Mouse (Mus musculus): ENCODE measurements around the gene Elavl3. TPM values are rescaled to one million over a fixed set of nuclear protein-coding genes. Genes with fewer than 3 reads are reported as not detected.

The Elavl3 gene
- polyA plus RNA-seq, 1 experiment from 2014 or later, result 62.6 TPM

DNA sequence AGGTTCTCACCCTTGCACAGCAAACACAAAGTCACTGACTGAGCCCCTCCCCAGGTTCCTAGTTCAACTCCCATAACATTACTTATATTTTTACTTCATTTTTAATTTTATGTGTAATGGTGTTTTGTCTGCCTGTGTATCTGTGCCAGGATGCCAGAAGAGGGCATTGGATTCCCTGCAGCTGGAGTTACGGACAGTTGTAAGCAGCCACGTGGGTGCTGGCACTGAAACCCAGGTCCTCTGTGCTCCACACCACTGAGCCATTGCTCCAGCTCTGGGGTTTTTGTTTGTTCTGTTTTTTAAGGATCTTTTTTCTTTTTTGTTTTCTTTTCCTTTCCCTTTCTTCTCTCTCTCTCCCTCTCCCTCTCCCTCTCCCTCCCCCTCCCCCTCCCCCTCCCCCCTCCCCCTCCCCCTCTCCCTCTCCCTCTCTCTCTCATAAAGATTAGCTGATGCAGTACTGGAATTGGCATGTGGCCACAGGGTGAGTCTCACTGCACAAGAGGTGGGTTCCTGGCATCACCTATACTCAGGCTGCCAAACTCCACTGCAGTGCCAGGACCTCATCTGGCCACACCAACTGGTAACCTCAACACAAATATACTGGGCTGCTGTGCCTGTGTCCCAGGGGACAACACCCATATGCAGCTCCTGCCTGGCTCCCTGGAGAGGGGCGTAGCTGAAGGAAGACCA lies 55.5 kb downstream of the Elavl3 start:
- ATAC-seq (ENCODE audit: low FRiP score), result no peak
- no peak overlapping the region for H3K27ac ChIP-seq
- no peak overlapping the region for H3K4me3 ChIP-seq
- H3K36me3 ChIP-seq, result no peaks in the 10 kb centered on the region
- H3K9me3 ChIP-seq (replicated peaks), result no peaks in the 10 kb centered on the region
- H3K4me2 ChIP-seq (replicated peaks), result no peak overlapping the region
- H3K4me1 ChIP-seq, result no peaks in the 10 kb centered on the region
- H3K9ac ChIP-seq, result no peak overlapping the region
- peaks cover 21% of the 10 kb centered on the region for H3K27me3 ChIP-seq
- 88% methylated on average over 3 of the region's 3 CpGs for WGBS

GRCm38 (mm10) chr9:21992227-21992626 lies 59.6 kb downstream of the Elavl3 start:
- no peak overlapping the region for H3K4me2 ChIP-seq (replicated peaks)
- H3K36me3 ChIP-seq, result no peaks in the 10 kb centered on the region
- no peak for ATAC-seq (ENCODE audit: low FRiP score)
- H3K9me3 ChIP-seq (replicated peaks), result no peaks in the 10 kb centered on the region
- H3K9ac ChIP-seq, result no peak overlapping the region
- H3K4me3 ChIP-seq, result no peak overlapping the region
- peaks cover 26% of the 10 kb centered on the region for H3K4me1 ChIP-seq
- WGBS, result 77% methylated on average over 4 of the region's 4 CpGs
- no peak overlapping the region for H3K27ac ChIP-seq
- H3K27me3 ChIP-seq, result peaks cover 62% of the 10 kb centered on the region

- H3K27me3 ChIP-seq, result peaks cover 87% of the 10 kb centered on the region
- H3K9me3 ChIP-seq (replicated peaks), result no peaks in the 10 kb centered on the region
- no peak within 1 kb of the TSS for H3K27ac ChIP-seq
- H3K9ac ChIP-seq, result peak within 1 kb of the TSS; percentile 50; the same call in 1 of the 2 replicates
- H3K4me2 ChIP-seq (replicated peaks), result peak within 1 kb of the TSS; percentile 60
- no peaks in the 10 kb centered on the region for H3K36me3 ChIP-seq
- H3K4me1 ChIP-seq, result peaks cover 26% of the 10 kb centered on the region
- ATAC-seq (ENCODE audit: low FRiP score), result no peak
- peak within 1 kb of the TSS; percentile 37 for H3K4me3 ChIP-seq
- under 1% methylated on average over 42 of the region's 42 CpGs for WGBS
These were observed 62.4 kb downstream of the Elavl3 start, which contains the start of gene Rgl3 for GRCm38 (mm10) chr9:21989230-21990110. Gene Rgl3 (minus strand): TSS chr9:21989446.

- Histone ChIP-seq H3K4me3 (peak overlapping the region; percentile 37), H3K4me1 (peaks cover 26% of the 10 kb centered on the region), H3K4me2 (replicated peaks) (peak overlapping the region; percentile 60), H3K27me3 (peaks cover 91% of the 10 kb centered on the region), H3K27ac (no peak overlapping the region), H3K36me3 (no peaks in the 10 kb centered on the region), H3K9me3 (replicated peaks) (no peaks in the 10 kb centered on the region), H3K9ac (peak overlapping the region; percentile 50; the same call in 1 of the 2 replicates)
- WGBS, result 1% methylated on average over 32 of the region's 32 CpGs
- ATAC-seq (ENCODE audit: low FRiP score), result no peak
These were observed 63.3 kb downstream of the Elavl3 start for GRCm38 (mm10) chr9:21988421-21989101.

DNA sequence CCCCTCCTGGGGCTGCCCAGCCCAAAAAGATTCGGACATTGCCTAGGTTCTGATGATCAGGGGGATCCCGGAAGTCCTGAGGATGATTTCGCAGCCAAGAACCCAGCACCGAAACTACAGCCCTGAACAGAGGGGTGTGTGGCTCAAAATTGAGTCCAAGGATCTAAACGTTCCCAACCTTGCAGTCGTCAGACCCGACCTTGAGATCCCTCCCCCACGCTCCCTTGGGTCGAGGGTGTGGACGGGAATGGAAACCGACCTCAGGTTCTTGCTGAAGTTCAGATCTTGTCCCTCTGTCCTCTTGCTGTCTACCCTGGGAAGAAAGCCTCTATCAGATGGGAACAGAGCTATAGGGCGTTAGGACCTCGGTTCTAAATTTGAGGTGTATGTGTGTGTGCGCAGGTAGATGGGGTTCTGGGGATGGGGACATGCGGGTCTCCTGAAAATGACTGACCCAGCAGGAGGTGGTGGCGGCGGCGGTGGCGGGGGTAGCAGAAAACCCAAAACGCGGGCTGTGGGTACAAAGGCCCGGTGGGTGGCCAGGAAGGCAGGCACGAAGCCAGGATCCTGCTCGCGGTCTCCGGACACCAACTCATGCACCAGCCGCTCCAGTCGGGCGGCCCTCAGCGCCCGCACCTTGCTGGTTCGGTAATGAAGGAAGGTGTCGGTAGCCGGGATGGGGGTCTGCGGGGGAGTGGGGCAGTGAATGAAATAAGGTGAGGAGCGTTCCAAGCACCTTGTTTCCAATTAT lies 64.1 kb downstream of the Elavl3 start:
- peaks cover 26% of the 10 kb centered on the region for H3K4me1 ChIP-seq
- 7% methylated on average over 36 of the region's 36 CpGs for WGBS
- peak overlapping the region; percentile 37; the same call in 1 of the 2 replicates for H3K4me3 ChIP-seq
- no peaks in the 10 kb centered on the region for H3K9me3 ChIP-seq (replicated peaks)
- H3K36me3 ChIP-seq, result no peaks in the 10 kb centered on the region
- peaks cover 87% of the 10 kb centered on the region for H3K27me3 ChIP-seq
- H3K27ac ChIP-seq, result no peak overlapping the region
- peak overlapping the region; percentile 60 for H3K4me2 ChIP-seq (replicated peaks)
- no peak overlapping the region for H3K9ac ChIP-seq
- ATAC-seq (ENCODE audit: low FRiP score), result no peak

GRCm38 (mm10) chr9:21983911-21984310 lies 67.9 kb downstream of the Elavl3 start:
- Histone ChIP-seq H3K9me3 (replicated peaks) (no peaks in the 10 kb centered on the region), H3K4me2 (replicated peaks) (no peak overlapping the region), H3K4me3 (no peak overlapping the region), H3K36me3 (no peaks in the 10 kb centered on the region), H3K27ac (no peak overlapping the region), H3K9ac (no peak overlapping the region), H3K4me1 (peaks cover 12% of the 10 kb centered on the region), H3K27me3 (peaks cover 49% of the 10 kb centered on the region)
- 13% methylated on average over 3 of the region's 3 CpGs for WGBS
- ATAC-seq (ENCODE audit: low FRiP score), result no peak

DNA sequence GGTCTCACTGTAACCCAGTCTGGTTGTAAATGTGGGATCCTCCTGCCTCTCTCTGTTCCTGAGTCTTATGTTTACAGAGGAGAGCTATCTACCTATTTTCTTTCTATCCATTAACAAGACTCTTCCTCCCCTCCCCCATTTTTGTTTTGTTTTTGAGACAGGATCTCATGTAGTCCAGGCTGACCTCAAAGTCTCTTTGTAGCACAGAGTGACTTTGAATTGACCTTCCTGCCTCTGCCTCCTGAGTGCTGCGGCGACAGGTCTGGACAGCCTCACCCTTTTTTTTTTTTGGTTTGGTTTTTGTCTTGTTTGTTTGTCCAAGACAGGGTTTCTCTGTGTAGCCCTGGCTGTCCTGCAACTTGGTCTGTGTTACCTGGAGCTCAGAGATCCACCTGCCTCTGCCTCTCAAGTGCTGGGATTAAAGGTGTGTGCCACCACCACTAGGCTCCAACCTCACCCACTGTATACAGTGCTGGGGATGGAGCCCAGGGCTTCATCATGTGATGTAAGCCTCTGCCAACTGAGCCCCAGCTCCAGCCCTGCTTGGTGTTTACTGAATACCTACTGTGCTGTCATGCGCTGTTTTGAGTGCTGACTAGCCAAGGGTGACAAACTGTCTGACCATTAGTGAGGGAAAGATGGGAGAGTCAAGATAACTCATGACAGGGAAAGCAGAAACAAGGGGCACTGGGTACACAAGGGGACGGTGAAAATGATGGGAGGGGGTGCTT lies 73.3 kb downstream of the Elavl3 start:
- Histone ChIP-seq H3K27ac (no peak overlapping the region), H3K27me3 (peaks cover 3% of the 10 kb centered on the region; the same call in 1 of the 2 replicates), H3K9ac (no peak overlapping the region), H3K4me1 (no peaks in the 10 kb centered on the region), H3K36me3 (no peaks in the 10 kb centered on the region), H3K4me2 (replicated peaks) (no peak overlapping the region), H3K9me3 (replicated peaks) (no peaks in the 10 kb centered on the region), H3K4me3 (no peak overlapping the region)
- no peak for ATAC-seq (ENCODE audit: low FRiP score)
- 86% methylated on average over 4 of the region's 4 CpGs for WGBS

- 23% methylated on average over 2 of the region's 2 CpGs for WGBS
- Histone ChIP-seq H3K4me3 (no peak overlapping the region), H3K36me3 (no peaks in the 10 kb centered on the region), H3K4me2 (replicated peaks) (no peak overlapping the region), H3K4me1 (no peaks in the 10 kb centered on the region), H3K27me3 (peaks cover 3% of the 10 kb centered on the region; the same call in 1 of the 2 replicates), H3K27ac (no peak overlapping the region), H3K9ac (no peak overlapping the region), H3K9me3 (replicated peaks) (no peaks in the 10 kb centered on the region)
- no peak for ATAC-seq (ENCODE audit: low FRiP score)
These were observed 73.9 kb downstream of the Elavl3 start for GRCm38 (mm10) chr9:21977972-21978371.

DNA sequence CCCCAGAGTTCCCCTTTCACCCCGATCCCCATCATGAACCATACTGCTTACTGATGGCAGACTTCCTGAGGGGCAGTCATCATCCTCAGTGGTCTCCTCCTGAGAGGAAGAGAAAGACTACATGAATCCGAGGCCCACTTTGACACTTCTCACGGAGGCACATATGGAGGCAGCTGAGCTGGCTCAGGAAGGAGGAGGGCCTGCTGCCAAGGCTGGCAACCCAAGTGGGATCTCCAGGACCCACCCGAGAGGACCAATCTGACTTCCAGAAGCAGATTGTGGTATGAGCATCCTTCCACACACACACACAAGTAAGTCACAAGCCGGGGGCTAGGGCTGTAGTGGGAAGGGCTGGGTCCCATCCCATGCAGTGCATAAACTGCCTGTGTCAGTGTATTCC lies 74.5 kb downstream of the Elavl3 start:
- H3K27ac ChIP-seq, result no peak overlapping the region
- no peaks in the 10 kb centered on the region for H3K36me3 ChIP-seq
- no peak for ATAC-seq (ENCODE audit: low FRiP score)
- H3K9ac ChIP-seq, result no peak overlapping the region
- no peaks in the 10 kb centered on the region for H3K4me1 ChIP-seq
- H3K27me3 ChIP-seq, result no peaks in the 10 kb centered on the region
- H3K4me2 ChIP-seq (replicated peaks), result no peak overlapping the region
- WGBS, result 87% methylated on average over 5 of the region's 5 CpGs
- H3K9me3 ChIP-seq (replicated peaks), result no peaks in the 10 kb centered on the region
- no peak overlapping the region for H3K4me3 ChIP-seq

- Histone ChIP-seq H3K36me3 (no peaks in the 10 kb centered on the region), H3K9ac (no peak overlapping the region), H3K4me2 (replicated peaks) (no peak overlapping the region), H3K27ac (no peak overlapping the region), H3K4me3 (no peak overlapping the region), H3K4me1 (no peaks in the 10 kb centered on the region), H3K9me3 (replicated peaks) (no peaks in the 10 kb centered on the region), H3K27me3 (no peaks in the 10 kb centered on the region)
- no peak for ATAC-seq (ENCODE audit: low FRiP score)
- WGBS, result 86% methylated on average over 10 of the region's 10 CpGs
These were observed 75.1 kb downstream of the Elavl3 start for GRCm38 (mm10) chr9:21976626-21977175.

DNA sequence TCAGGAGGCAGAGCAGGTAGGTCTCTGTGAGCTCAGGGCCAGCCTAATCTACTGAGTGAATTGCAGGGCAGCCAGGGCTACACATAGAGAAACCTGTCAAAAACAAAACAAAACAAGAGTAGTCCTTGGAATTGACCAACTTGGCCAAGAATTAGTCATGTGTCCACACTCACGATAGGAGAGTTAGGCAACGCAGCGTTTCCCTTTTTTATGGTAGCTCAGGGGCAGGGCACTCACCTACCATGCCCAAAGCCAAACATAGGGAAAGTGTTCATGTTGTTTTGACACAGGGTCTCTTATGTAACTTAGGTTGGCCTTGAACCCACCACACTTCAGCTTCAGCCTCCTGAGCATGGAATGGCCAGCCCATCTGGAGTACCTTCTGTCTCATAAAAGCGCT lies 82.5 kb downstream of the Elavl3 start:
- no peak overlapping the region for H3K4me3 ChIP-seq
- H3K36me3 ChIP-seq, result no peaks in the 10 kb centered on the region
- WGBS, result 97% methylated on average over 4 of the region's 4 CpGs
- H3K4me2 ChIP-seq (replicated peaks), result no peak overlapping the region
- no peaks in the 10 kb centered on the region for H3K9me3 ChIP-seq (replicated peaks)
- no peak overlapping the region for H3K9ac ChIP-seq
- H3K27ac ChIP-seq, result no peak overlapping the region
- no peak for ATAC-seq (ENCODE audit: low FRiP score)
- H3K27me3 ChIP-seq, result peaks cover 3% of the 10 kb centered on the region; the same call in 1 of the 2 replicates
- no peaks in the 10 kb centered on the region for H3K4me1 ChIP-seq

Measured in hindbrain, embryonic 12.5 days (tissue).